Mouse (Mus musculus): ENCODE results near the gene Itfg2.
"Not testable (repeated sequence)": the region's sequence is repeated elsewhere in the genome, so short reads cannot be mapped to it uniquely, and the experiment has no call there.

Itfg2 gene

GRCm38 (mm10) chr6:128380594-128381167 is 44.0 kb downstream of the Itfg2 start:
- not testable (repeated sequence) for DNase-seq

- DNase-seq = no peak
Measured at GRCm38 (mm10) chr6:128379636-128380035, 45.1 kb downstream of the Itfg2 start.

GRCm38 (mm10) chr6:128376371-128377085 is 48.2 kb downstream of the Itfg2 start:
- no peak for DNase-seq

- no peak for DNase-seq
Measured at GRCm38 (mm10) chr6:128375192-128375591, 49.5 kb downstream of the Itfg2 start, which contains the start of the genes Tex52 and Gm44596. Gene Tex52 (plus strand): TSS chr6:128375456. Gene Gm44596 (plus strand): TSS chr6:128375503.

GRCm38 (mm10) chr6:128370040-128370439 is 54.7 kb downstream of the Itfg2 start:
- no peak for DNase-seq

GRCm38 (mm10) chr6:128366466-128366865 is 58.3 kb downstream of the Itfg2 start:
- DNase-seq = no peak

GRCm38 (mm10) chr6:128364721-128365120 is 60.0 kb downstream of the Itfg2 start:
- DNase-seq = no peak

GRCm38 (mm10) chr6:128363007-128363825 is 61.5 kb downstream of the Itfg2 start:
- DNase-seq = no peak

- DNase-seq = peak; percentile 76
Measured at GRCm38 (mm10) chr6:128362381-128363006, 62.2 kb downstream of the Itfg2 start, which contains the start of the genes Rhno1 and Foxm1. Gene Rhno1 (minus strand): TSS chr6:128362911. Gene Foxm1 (plus strand): TSS chr6:128362967.

GRCm38 (mm10) chr6:128361901-128362300 is 62.8 kb downstream of the Itfg2 start:
- no peak for DNase-seq
